Comparison of ENCODE assay signal across 8 mouse cellular contexts in the genomic region with DNA sequence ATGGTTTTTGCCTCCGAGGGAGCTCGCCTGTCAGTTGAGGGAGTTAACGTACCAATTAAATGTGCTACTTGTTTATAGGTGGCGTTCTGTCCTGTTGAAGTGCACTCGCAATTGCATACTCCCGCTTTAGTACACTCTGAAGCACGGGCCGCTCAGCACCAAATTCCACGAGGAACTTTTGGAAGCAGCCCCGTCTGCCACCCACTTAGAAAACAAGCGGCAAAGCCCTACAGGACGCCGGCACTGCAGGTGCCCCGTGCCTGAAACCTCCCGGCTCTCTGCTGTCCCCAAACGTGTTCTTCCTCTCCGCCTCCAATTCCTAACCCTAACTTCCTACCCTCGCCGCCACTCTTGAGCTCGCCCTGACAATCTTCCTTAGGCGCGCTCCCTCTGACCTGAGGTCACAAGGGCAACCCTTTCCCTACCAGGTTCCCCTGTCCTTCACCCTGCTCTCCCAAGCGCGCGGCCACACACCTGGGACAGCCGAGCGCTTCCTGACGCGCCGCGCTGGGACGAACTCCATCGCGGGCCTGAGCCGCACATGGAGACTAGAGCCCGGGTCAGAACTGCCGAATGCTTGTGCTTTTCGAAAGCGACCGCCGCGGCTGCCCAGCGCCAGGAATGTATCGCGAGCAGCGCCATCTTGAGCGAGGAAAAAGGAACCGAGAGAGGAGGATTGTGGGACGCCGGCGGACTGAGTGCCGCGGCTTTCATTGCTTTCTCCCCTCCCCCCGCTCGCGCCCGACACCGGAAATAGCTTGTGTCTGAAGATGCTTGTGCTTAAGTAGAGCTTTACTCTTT. TPM values are rescaled to one million over a fixed set of nuclear protein-coding genes. Genes with fewer than 3 reads are reported as not detected.
DNase-seq lines count a peak whose midpoint lies in the region; ATAC-seq and TF ChIP-seq lines count a peak whose summit lies in the region.

A gene (minus strand): TSS at position 674 of the 801 bp plus-strand sequence.

- no peaks in the 10 kb centered on the region for H3K4me1 ChIP-seq in lung, embryonic 15.5 days
- H3K4me1 ChIP-seq in olfactory bulb, adult 2 months (ENCODE audit: control insufficient read depth, insufficient read depth, low read length), result no peaks in the 10 kb centered on the region

- H3K9ac ChIP-seq in lung, embryonic 15.5 days, result peak within 1 kb of the TSS; percentile 62

- no peak for TF ChIP-seq CTCF in olfactory bulb, adult 2 months (IDR thresholded peaks at IDR 0.05; ENCODE audit: insufficient read depth, low read depth, low read length)

- H3K9me3 ChIP-seq in lung, embryonic 15.5 days, result no peaks in the 10 kb centered on the region

- H3K4me3 ChIP-seq in lung, embryonic 15.5 days, result peak within 1 kb of the TSS; percentile 69
- H3K4me3 ChIP-seq in olfactory bulb, adult 2 months (ENCODE audit: insufficient read depth, low read depth, low read length), result peak within 1 kb of the TSS; percentile 69

- 12% methylated on average over 52 of the region's 58 CpGs for WGBS in lung, embryonic 15.5 days
- WGBS in olfactory bulb, adult 2 months, result 16% methylated on average over 57 of the region's 58 CpGs

- H3K27me3 ChIP-seq in lung, embryonic 15.5 days, result peaks cover 11% of the 10 kb centered on the region; the same call in 1 of the 2 replicates

- TF ChIP-seq POLR2A in olfactory bulb, adult 2 months (IDR thresholded peaks at IDR 0.05; ENCODE audit: insufficient read depth, low read depth, low read length), result 0 out of 2 replicates have a peak, but pooled peaks have one; percentile 34

- peak within 1 kb of the TSS; percentile 96 for H3K27ac ChIP-seq in lung, embryonic 15.5 days
- peak within 1 kb of the TSS; percentile 61 for H3K27ac ChIP-seq in olfactory bulb, adult 2 months (ENCODE audit: insufficient read depth, low read depth, low read length)

- peak; percentile 83 for DNase-seq in MN1 (ENCODE audit: low spot score)
- peak; percentile 77 for DNase-seq in cerebellum, adult 8-10 months
- DNase-seq in forelimb bud, embryonic 11.5 days (ENCODE audit: low read depth, low spot score), result peak; percentile 71
- DNase-seq in layer of hippocampus, adult 9-10 months (ENCODE audit: low spot score), result peak; percentile 27
- peak; percentile 69 to 81 for DNase-seq in thymus, adult 18-20 months

- no peaks in the 10 kb centered on the region for H3K36me3 ChIP-seq in lung, embryonic 15.5 days

- peak within 1 kb of the TSS; percentile 47 for H3K4me2 ChIP-seq in lung, embryonic 15.5 days

- peak; percentile 86 to 96 for ATAC-seq in hematopoietic stem cell, adult 5-6 weeks (replicated peaks in 1 of 2; ENCODE audit: insufficient read depth in 1 of 2, low FRiP score in 2 of 2, low TSS enrichment in 1 of 2, low read depth in 1 of 2, poor library complexity in 2 of 2, severe bottlenecking in 2 of 2)
- peak; percentile 90; the same call in 1 of the 2 replicates for ATAC-seq in lung, embryonic 15.5 days (ENCODE audit: borderline replicate concordance, extremely low read depth, low FRiP score, low TSS enrichment)

RNA-seq across cellular contexts. Expression of the gene that starts here (rescaled TPM):
- total RNA-seq in hematopoietic stem cell, adult 5-6 weeks (2017), result 48.0 and 71.5 TPM in 2 replicates
- 10.7 TPM in 2 replicates for polyA plus RNA-seq in lung, embryonic 15.5 days (2015; fragmentation: Nextera tagmentation; extraction: Ambion mirVana)
- polyA plus RNA-seq in olfactory bulb, adult 2 months (2012; ENCODE audit: insufficient read depth, insufficient read length, low replicate concordance, missing spikeins), result not detected in 2 replicates

Comparison
In these comparisons a context has a peak if more than half of its experiments do, and no peak if none do; other contexts are left out.
1. Peak in every context shown above with its lines: DNase-seq, ATAC-seq, H3K4me3 ChIP-seq and H3K27ac ChIP-seq.
2. RNA of the gene that starts here (polyA plus RNA-seq): 10.7 TPM in lung, embryonic 15.5 days; not detected in olfactory bulb, adult 2 months; every median in the first group is over 10 times any median in the second.
3. DNase-seq: peak in every context shown above with its lines; median percentile 83 in MN1; 77 in cerebellum, adult 8-10 months; 75 in thymus, adult 18-20 months; 71 in forelimb bud, embryonic 11.5 days; 27 in layer of hippocampus, adult 9-10 months.